Mouse (Mus musculus) cerebellum, postnatal 10 days (tissue): ENCODE measurements around the gene Nmnat1.

ENCODE experiments used
- DNase-seq, 2 experiments: peaks; one replicate each; pipeline ENCODE4 v3.0.0; 2021; ENCODE audit warnings: mixed read lengths in 2 of 2

The Nmnat1 gene

GRCm38 (mm10) chr4:149485053-149485824 is at the start of gene Nmnat1, which contains the start of gene Lzic:
Nmnat1 (minus strand) TSS chr4:149485202.
Lzic (plus strand) TSS chr4:149485229.
- DNase-seq, result peak; percentile 96 to 97

GRCm38 (mm10) chr4:149529691-149530090 is 44.7 kb upstream of the Nmnat1 start:
- DNase-seq, result no peak

- no peak for DNase-seq
These were observed 42.8 kb upstream of the Nmnat1 start for GRCm38 (mm10) chr4:149527621-149528354.

GRCm38 (mm10) chr4:149526330-149526729 is 41.3 kb upstream of the Nmnat1 start:
- DNase-seq, result no peak

- DNase-seq, result no peak
These were observed 40.8 kb upstream of the Nmnat1 start for GRCm38 (mm10) chr4:149525811-149526210.

GRCm38 (mm10) chr4:149525170-149525569 is 40.2 kb upstream of the Nmnat1 start:
- no peak for DNase-seq

GRCm38 (mm10) chr4:149523961-149524360 is 39.0 kb upstream of the Nmnat1 start:
- no peak for DNase-seq

DNA sequence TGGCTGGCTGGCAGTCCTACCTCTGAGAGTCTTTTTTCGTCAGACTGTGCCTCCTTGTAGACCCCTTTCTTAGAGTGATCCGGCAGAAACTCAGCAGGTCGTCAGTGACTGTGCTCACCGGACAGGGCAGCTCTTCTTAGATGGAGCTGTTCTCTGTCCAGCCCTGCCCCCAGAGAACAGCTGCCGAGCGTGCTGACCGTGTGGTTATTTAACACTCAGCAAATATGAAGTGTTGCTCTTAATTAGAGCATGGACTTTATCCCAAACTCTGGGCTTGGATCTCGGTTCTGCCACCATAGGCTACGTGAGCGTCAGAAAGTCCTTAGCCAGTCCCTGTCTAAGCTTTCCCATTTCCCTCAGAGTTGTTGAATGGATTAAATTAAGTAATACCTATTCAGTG is 36.3 kb upstream of the Nmnat1 start:
- DNase-seq, result no peak

DNA sequence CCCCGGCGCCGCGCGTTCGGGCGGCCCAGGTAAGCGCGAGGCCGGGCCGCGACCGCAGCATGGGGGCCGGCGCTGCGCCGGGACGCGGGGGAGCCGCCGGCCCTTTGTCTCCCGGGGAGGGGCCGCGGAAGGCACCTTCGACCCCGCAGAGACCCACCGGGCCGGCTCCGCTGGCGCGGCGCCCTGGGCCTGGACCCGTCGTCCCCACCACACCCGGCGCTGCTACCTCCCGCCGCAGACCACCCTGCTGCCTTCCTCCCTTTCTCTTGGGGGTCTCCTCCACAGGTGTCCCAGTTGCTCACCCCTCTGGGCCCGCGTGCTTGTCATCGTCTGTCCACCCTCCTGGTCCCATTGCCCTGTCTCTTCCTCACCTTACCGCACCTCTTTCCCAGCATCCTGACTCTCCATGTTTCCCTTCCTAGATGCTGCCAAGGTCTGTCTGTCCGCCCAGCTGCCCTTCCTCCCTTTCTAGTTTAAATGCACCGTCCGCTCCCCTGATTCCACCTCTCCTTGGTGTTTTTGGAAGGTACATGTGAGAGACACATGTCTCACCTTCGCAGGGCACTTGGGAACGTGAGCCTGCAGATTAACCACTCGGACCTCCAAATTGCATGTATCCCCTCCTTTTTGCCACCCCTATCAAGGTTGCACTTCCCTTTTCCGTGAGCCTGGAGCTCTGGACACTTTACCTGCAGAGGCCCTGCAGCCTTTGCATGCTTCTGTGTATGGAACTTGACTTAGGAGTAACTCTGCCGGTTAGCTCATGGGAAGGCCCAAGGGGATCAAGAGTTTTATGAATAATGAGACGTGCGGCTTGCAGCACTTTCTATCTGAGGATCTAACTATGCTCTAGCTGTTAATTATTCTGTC is 33.6 kb upstream of the Nmnat1 start:
- DNase-seq, result peak in 1 of 2 experiments; percentile 63

- DNase-seq, result peak; percentile 98 to 99
These were observed 32.9 kb upstream of the Nmnat1 start, which contains the start of gene Ctnnbip1 for GRCm38 (mm10) chr4:149517868-149518340. Ctnnbip1 (plus strand) TSS chr4:149518236.

DNA sequence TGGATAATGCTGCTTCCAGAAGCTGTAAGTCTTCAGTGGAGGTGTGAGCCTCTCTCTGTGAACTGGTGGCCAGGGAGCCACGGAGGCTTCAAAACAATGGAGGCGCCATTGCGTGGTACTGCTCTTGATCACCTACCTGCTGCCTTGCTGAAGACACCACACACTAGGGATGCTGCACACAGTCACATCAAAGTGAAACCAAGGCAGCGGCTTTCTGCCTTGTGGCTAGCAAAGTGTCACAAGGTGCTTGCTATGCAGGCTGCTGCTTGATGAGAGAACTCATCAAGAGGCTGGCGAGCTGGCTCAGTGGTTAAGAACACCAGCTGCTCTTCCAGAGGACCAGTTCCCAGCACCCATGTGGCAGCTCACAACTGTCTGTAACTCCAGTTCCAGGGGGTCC is 30.7 kb upstream of the Nmnat1 start:
- no peak for DNase-seq

- no peak for DNase-seq
These were observed 27.1 kb upstream of the Nmnat1 start for GRCm38 (mm10) chr4:149512072-149512471.

- no peak for DNase-seq
These were observed 26.2 kb upstream of the Nmnat1 start for GRCm38 (mm10) chr4:149511221-149511646.

DNA sequence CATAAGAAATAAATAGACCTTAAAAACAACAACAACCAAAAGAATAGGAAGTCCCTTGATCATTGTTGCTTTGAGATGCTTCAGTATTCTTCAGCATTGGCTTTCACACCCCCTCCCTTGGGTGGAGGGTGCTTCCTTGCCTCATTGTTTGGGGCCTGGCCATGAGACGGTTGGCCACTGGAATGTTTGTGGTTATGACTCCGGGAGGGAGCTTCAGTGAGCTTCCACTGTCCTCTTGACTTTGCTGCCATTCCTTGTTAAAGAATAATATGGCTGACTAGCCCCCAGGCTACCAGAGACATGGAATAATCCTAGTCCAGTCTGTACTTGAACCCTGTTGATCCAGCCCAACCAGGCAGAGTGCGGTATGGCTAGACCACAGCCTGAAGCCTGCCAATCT is 21.9 kb upstream of the Nmnat1 start:
- no peak for DNase-seq

DNA sequence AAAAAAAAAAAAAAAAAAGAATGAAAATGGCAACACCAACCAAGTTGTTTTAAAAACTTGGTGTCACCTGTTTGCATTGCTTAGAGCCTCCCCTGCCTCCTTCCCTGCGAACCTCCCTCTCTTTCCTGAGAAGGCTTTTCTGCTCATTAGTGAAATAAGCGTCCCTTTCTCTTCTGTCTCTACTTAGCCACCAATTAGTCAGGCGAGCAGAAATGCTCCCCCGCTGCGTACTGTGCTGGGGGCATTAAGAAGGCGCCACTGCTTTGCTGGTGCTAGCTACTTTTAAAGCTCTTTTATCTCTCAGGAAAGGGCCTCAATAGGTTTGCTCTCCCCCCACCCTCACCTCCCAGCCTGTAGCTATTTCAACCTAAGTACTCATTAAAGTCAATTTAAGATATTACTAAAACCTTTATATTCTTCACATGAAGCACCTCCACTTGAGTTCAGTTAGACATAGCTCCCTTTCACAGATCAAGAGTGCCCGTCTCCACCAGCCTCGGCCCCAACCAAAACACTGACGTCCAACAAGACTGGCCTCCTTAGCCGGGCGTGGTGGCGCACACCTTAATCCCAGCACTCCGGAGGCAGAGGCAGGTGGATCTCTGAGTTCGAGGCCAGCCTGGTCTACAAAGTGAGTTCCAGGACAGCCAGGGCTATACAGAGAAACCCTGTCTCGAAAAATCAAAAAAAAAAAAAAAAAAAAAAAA is 20.4 kb upstream of the Nmnat1 start:
- no peak for DNase-seq

DNA sequence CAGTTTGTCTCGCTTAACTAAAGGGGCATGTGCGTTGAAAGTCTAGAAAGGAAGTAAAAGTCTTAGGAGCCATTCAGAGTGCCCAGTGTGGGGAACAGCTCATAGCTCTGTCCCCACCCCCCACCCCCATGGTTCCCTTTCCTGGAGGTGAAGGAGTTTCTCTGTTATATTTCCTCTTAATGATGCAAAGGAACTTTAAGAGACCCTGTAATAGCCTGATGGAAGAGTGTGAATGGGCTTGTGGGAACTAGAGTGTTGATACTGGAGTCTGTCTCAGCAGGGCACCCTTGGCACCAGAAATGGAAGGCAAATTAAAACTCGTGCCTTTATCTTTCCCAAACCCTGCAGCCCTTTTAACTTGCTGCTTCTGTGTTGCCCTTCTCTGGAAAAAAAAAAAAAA is 19.9 kb upstream of the Nmnat1 start:
- no peak for DNase-seq

DNA sequence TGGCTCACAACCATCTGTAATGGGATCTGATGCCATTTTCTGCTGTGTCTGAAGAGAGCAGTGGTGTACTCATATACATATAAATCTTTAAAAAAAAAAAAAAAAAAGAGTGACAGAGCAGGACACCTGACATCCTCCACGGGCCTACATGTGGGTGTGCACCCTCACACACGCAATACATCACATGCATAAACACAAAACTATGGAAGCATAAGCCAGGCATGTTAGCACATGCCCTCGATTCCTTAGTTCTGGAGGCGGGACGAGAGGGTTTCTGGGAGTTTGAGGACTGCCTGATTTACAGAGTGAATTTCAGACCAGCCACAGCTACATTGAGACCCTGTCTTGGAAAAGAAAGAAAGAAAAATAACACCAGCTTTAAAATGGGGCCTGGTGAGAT is 19.4 kb upstream of the Nmnat1 start:
- DNase-seq, result no peak

DNA sequence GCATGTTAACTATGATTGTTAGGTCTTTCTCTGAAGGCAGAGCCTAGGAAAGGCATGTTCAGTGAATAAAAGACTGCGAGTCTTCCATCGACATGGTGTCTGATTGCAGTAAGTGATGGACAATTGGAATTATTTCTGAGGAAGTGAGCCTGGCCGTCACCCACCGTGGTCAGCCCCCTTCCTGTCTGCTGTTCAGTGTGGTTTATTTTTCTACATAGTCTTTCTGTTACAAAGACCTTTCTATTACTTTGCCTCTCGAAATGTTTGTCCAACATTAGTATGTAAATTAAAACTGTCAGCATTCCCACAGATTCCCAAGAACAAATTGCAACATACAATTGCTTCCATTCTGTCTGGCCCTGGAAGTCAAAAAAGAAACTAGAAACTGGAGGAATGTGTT is 14.8 kb upstream of the Nmnat1 start:
- DNase-seq, result no peak

DNA sequence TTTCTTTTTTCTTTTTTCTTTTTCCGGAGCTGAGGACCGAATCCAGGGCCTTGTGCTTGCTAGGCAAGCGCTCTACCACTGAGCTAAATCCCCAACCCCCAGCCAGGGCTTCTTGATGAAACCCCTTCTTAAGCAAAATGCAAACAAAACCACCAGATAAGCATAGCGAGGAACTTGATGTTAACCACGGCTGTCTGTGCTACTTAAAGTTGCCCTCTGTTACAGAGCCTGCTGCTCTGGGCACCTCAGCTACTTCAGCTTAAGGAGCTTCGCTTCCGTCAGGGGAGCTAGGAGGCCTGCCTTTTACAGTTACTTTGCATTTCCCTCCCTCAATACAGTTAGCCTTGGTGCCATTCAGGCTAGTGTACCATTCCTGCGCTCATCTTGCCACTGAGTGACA is 13.9 kb upstream of the Nmnat1 start:
- DNase-seq, result no peak

DNA sequence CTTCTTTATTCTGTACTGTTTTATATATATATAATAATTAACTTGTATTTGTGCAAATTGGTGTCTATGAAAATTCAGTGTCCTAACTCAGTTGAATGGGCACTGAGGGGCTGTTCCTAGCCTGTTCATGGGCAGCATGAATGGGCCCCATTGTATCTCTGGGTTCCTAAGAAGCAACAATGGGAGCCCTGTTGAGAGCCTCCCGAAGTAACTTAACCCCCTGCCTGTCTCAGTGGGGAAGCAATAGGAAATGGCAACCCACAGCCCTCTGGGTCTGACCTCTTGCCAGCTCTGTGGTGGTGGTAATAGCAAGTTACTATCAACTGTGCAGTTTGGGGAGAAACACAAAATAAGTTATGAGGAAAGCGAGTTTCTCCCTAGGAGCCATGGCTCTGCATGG is 11.6 kb upstream of the Nmnat1 start:
- peak in 1 of 2 experiments; percentile 22 for DNase-seq

GRCm38 (mm10) chr4:149491151-149491550 is 6.1 kb upstream of the Nmnat1 start:
- DNase-seq, result no peak
